Mouse (Mus musculus): Measurements from ENCODE around the gene Snd1.

DNA sequence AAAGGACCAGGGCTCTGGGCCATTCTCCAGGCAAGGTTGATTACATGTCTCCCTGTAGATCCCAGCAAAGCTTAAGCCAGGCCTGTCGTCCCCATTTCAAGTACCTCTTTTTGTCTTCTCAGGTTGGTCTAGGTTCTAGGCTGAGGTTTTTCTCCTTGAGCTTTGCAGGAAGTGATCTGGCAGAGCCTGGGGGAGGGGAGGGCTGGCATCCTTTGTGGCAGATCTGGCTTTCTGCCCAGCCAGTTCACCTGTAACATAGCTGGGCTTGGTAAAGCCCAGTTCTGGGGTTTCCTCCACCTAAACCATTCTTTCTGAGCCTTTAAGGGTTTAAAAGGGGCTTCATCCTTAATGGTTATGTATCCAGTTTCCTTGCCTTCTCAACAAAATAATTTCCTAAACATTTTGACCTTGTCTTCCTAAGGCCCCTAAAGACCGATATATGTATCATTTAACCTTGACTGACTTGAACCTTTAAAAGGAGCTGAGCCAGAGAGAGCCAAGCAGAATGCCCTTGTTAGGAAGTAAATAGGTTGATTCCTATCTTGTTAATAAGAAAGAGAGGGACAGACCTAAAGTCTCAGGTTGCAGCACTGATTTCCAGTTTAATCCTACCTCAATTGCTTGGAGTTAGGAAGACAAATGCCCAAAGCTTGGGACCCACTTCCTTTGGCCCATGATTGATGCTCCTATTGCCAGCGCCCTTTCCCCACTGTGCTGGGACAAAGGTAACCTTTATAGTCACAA is 47.7 kb upstream of the Snd1 start, which contains the start of gene Fscn3:
- TF ChIP-seq CTCF (IDR thresholded peaks at IDR 0.05; ENCODE audit: low read depth, low read length): no peak
- no peak for TF ChIP-seq TAL1 (conservative IDR thresholded peaks at IDR 0.05; ENCODE audit: low read depth, low read length)
- TF ChIP-seq GATA1 (IDR thresholded peaks at IDR 0.05; ENCODE audit: borderline replicate concordance, low read length): no peak

Data from G1E (cell line).